Mouse (Mus musculus): Measurements from ENCODE around the gene Upf1. TPM values are rescaled to one million over a fixed set of nuclear protein-coding genes. Genes with fewer than 3 reads are reported as not detected.

The Upf1 gene
- polyA plus RNA-seq, 1 experiment, result 35.8 TPM

DNA sequence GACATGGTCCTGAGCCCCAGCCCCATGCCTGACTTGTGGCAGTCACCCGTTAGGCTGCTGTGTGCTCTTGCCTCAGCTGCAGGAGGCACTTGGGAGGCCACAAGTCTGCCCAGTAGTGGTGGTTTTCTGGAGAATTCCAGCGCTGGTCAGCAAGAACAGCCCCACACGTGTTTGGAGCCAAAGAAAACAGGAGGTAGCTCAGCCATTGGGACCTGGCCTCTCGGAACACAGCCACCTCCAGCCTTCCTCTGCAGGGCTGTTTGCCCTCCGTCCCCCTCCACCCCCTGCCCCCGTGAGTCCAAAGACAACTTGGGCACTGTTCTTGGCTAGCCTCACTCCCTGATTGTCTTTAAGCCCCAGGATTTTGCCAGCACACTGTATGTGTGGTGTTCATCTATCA lies 18.9 kb upstream of the Upf1 start:
- Histone ChIP-seq H3K79me2 (ENCODE audit: control insufficient read depth, insufficient read depth) (no peaks in the 10 kb centered on the region), H3K36me3 (ENCODE audit: control insufficient read depth, insufficient read depth) (no peaks in the 10 kb centered on the region), H3K4me3 (no peak overlapping the region), H3K27me3 (ENCODE audit: control insufficient read depth, insufficient read depth, insufficient read length) (peaks cover 44% of the 10 kb centered on the region), H3K4me2 (ENCODE audit: low read depth) (no peak overlapping the region), H3ac (ENCODE audit: control insufficient read depth, insufficient read length) (no peak overlapping the region)
- TF ChIP-seq MYOG (IDR thresholded peaks at IDR 0.05; ENCODE audit: control insufficient read depth in 1 of 3, insufficient read depth in 1 of 3, insufficient read length in 2 of 3, low read depth in 2 of 3) (no peak), SRF (IDR thresholded peaks at IDR 0.05; ENCODE audit: control insufficient read depth, insufficient read length, low read depth) (no peak), CEBPB (IDR thresholded peaks at IDR 0.05; ENCODE audit: insufficient read depth, poor library complexity, severe bottlenecking) (no peak)

DNA sequence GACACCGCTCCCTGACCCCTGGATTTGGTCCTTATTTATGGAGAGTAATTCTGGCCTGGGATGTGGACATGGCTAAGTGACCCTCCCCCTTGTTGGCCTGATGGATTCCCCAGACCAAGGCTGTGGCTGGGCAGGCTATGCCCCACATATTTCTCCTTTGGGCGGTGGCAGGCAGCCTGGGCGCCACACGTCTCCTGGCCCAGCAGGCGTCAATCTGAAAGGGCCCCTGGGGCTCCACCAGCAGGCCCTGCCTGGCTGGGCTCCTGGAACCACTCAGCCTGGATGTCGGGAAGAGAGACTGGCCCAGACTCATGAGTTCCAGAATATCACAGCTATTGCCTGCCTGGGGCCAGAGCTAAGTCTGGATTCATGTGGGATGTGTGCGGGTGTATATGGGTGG lies 17.4 kb upstream of the Upf1 start:
- no peak overlapping the region for H3K4me2 ChIP-seq (ENCODE audit: low read depth)
- no peak for TF ChIP-seq TCF3 (IDR thresholded peaks at IDR 0.05; ENCODE audit: insufficient read length, low read depth)
- TF ChIP-seq MYOD1 (IDR thresholded peaks at IDR 0.05; ENCODE audit: control insufficient read depth in 1 of 3, insufficient read length in 2 of 3, low read depth in 2 of 3), result no peak
- no peak for TF ChIP-seq POLR2A (IDR thresholded peaks at IDR 0.05; ENCODE audit: insufficient read length, low read depth)
- TF ChIP-seq MYOG (IDR thresholded peaks at IDR 0.05; ENCODE audit: control insufficient read depth in 1 of 3, insufficient read depth in 1 of 3, insufficient read length in 2 of 3, low read depth in 2 of 3), result no peak
- no peaks in the 10 kb centered on the region for H3K36me3 ChIP-seq (ENCODE audit: control insufficient read depth, insufficient read depth)
- no peak overlapping the region for H3K4me3 ChIP-seq
- H3K27me3 ChIP-seq (ENCODE audit: control insufficient read depth, insufficient read depth, insufficient read length), result peaks cover 37% of the 10 kb centered on the region
- H3K79me2 ChIP-seq (ENCODE audit: control insufficient read depth, insufficient read depth), result no peaks in the 10 kb centered on the region
- H3ac ChIP-seq (ENCODE audit: control insufficient read depth, insufficient read length), result no peak overlapping the region

DNA sequence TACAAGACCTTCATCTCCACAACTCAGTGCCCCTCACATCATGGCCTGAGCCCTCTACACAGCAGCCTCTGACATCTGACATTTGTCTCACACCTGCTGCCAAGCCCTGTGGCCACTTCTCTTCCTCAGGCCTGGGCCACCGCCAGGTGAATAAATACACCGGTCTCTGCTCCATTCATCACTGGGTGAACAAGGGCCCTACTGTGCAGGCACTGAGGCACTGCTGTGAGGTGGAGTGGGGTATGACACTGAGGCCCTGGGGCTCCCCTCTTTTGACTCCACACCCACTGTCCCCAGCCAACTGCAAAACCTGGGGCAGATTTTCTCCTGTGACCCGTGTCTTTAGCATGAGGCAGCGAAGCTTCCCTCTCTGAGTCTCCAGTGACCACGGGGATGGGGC lies 13.5 kb upstream of the Upf1 start:
- TF ChIP-seq REST (IDR thresholded peaks at IDR 0.05; ENCODE audit: insufficient read depth, insufficient read length) (no peak), CEBPB (IDR thresholded peaks at IDR 0.05; ENCODE audit: insufficient read depth, poor library complexity, severe bottlenecking) (no peak), E2F4 (IDR thresholded peaks at IDR 0.05; ENCODE audit: insufficient read depth) (no peak), SRF (IDR thresholded peaks at IDR 0.05; ENCODE audit: control insufficient read depth, insufficient read length, low read depth) (no peak), TCF3 (IDR thresholded peaks at IDR 0.05; ENCODE audit: insufficient read length, low read depth) (no peak), MYOG (IDR thresholded peaks at IDR 0.05; ENCODE audit: control insufficient read depth in 1 of 3, insufficient read depth in 1 of 3, insufficient read length in 2 of 3, low read depth in 2 of 3) (no peak), POLR2AphosphoS2 (IDR thresholded peaks at IDR 0.05; ENCODE audit: insufficient read length, low read depth) (no peak), MYOD1 (IDR thresholded peaks at IDR 0.05; ENCODE audit: control insufficient read depth in 1 of 3, insufficient read length in 2 of 3, low read depth in 2 of 3) (no peak), USF1 (IDR thresholded peaks at IDR 0.05; ENCODE audit: low read depth) (no peak), POLR2A (IDR thresholded peaks at IDR 0.05; ENCODE audit: insufficient read length, low read depth) (no peak), MAX (IDR thresholded peaks at IDR 0.05; ENCODE audit: low read depth) (no peak), TCF12 (IDR thresholded peaks at IDR 0.05; ENCODE audit: insufficient read depth, poor library complexity, severe bottlenecking) (no peak)
- no peak overlapping the region for H3K4me3 ChIP-seq
- no peak overlapping the region for H3K4me2 ChIP-seq (ENCODE audit: low read depth)
- no peaks in the 10 kb centered on the region for H3K79me2 ChIP-seq (ENCODE audit: control insufficient read depth, insufficient read depth)
- H3ac ChIP-seq (ENCODE audit: control insufficient read depth, insufficient read length), result no peak overlapping the region
- peaks cover 11% of the 10 kb centered on the region for H3K27me3 ChIP-seq (ENCODE audit: control insufficient read depth, insufficient read depth, insufficient read length)
- no peaks in the 10 kb centered on the region for H3K36me3 ChIP-seq (ENCODE audit: control insufficient read depth, insufficient read depth)

DNA sequence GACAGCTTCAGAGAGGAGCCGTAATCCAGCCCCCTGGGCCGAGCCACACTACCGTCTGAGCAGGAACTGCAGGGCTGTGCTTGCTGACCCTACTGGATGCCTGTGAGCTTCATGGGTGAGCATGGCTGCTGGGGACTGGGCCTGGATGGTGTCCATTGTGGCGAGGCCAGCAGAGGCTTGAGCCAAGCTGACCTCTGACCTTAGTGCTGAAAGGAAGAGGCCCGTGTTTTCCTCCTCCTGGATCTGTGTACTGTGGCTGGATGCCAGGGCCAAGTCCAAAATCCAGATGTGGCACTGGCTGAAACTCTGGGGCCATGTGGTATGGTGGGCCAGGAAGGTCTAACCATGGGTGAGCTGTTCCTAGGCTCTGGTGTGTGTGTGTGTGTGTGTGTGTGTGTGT lies 11.0 kb upstream of the Upf1 start:
- TF ChIP-seq TCF3 (IDR thresholded peaks at IDR 0.05; ENCODE audit: insufficient read length, low read depth), result no peak
- TF ChIP-seq USF1 (IDR thresholded peaks at IDR 0.05; ENCODE audit: low read depth), result no peak
- TF ChIP-seq CEBPB (IDR thresholded peaks at IDR 0.05; ENCODE audit: insufficient read depth, poor library complexity, severe bottlenecking), result no peak
- no peak for TF ChIP-seq MYOG (IDR thresholded peaks at IDR 0.05; ENCODE audit: control insufficient read depth in 1 of 3, insufficient read depth in 1 of 3, insufficient read length in 2 of 3, low read depth in 2 of 3)
- TF ChIP-seq REST (IDR thresholded peaks at IDR 0.05; ENCODE audit: insufficient read depth, insufficient read length), result no peak
- TF ChIP-seq POLR2AphosphoS2 (IDR thresholded peaks at IDR 0.05; ENCODE audit: insufficient read length, low read depth), result no peak
- TF ChIP-seq TCF12 (IDR thresholded peaks at IDR 0.05; ENCODE audit: insufficient read depth, poor library complexity, severe bottlenecking), result no peak
- TF ChIP-seq MYOD1 (IDR thresholded peaks at IDR 0.05; ENCODE audit: control insufficient read depth in 1 of 3, insufficient read length in 2 of 3, low read depth in 2 of 3), result no peak
- TF ChIP-seq POLR2A (IDR thresholded peaks at IDR 0.05; ENCODE audit: insufficient read length, low read depth), result no peak
- TF ChIP-seq SRF (IDR thresholded peaks at IDR 0.05; ENCODE audit: control insufficient read depth, insufficient read length, low read depth), result no peak
- no peak for TF ChIP-seq MAX (IDR thresholded peaks at IDR 0.05; ENCODE audit: low read depth)
- no peaks in the 10 kb centered on the region for H3K79me2 ChIP-seq (ENCODE audit: control insufficient read depth, insufficient read depth)
- peaks cover 11% of the 10 kb centered on the region for H3K27me3 ChIP-seq (ENCODE audit: control insufficient read depth, insufficient read depth, insufficient read length)
- no peak overlapping the region for H3K4me3 ChIP-seq
- no peaks in the 10 kb centered on the region for H3K36me3 ChIP-seq (ENCODE audit: control insufficient read depth, insufficient read depth)
- H3K4me2 ChIP-seq (ENCODE audit: low read depth), result no peak overlapping the region
- H3ac ChIP-seq (ENCODE audit: control insufficient read depth, insufficient read length), result no peak overlapping the region

DNA sequence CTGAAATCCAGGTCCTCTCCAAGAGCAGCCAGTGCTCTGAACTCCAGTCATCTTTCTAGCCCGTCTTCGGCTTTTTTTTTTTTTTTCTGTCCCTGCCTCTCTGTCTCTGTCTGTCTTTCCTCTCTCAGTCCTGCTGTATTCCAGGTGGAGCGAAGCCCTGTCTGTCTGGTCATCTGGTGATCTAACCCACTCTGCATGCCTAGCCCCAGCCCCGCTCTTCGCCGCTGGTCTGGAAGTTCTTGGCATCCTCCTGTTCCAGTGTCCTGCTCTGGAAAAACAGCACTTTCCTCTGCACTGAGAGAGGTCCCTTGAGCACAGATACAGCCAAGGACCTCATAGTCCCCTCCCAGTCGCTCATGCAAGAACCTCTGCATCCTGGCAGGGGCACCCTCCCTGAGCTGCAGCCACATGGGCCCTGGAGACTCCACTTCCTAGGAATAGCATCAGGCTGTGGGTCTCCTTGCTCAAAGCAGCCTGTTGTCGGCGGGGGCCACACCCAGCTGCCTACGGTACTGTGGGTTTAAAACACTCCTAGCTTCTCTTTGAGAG lies 8.5 kb upstream of the Upf1 start:
- H3K36me3 ChIP-seq (ENCODE audit: control insufficient read depth, insufficient read depth), result no peaks in the 10 kb centered on the region
- no peaks in the 10 kb centered on the region for H3K79me2 ChIP-seq (ENCODE audit: control insufficient read depth, insufficient read depth)
- TF ChIP-seq MAX (IDR thresholded peaks at IDR 0.05; ENCODE audit: low read depth), result no peak
- TF ChIP-seq TCF3 (IDR thresholded peaks at IDR 0.05; ENCODE audit: insufficient read length, low read depth), result no peak
- TF ChIP-seq REST (IDR thresholded peaks at IDR 0.05; ENCODE audit: insufficient read depth, insufficient read length), result no peak
- H3K27me3 ChIP-seq (ENCODE audit: control insufficient read depth, insufficient read depth, insufficient read length), result peaks cover 11% of the 10 kb centered on the region
- no peak overlapping the region for H3K4me2 ChIP-seq (ENCODE audit: low read depth)
- no peak overlapping the region for H3ac ChIP-seq (ENCODE audit: control insufficient read depth, insufficient read length)
- H3K4me3 ChIP-seq, result no peak overlapping the region
